Mouse (Mus musculus): ENCODE measurements around the gene B9d2. TPM values are rescaled to one million over a fixed set of nuclear protein-coding genes. Genes with fewer than 3 reads are reported as not detected.
A peak's percentile ranks its signal among the peaks of the same experiment; 100 is the strongest.

The B9d2 gene
- total RNA-seq (2021), result 1 to 10 TPM; 8.7 to 9.7 TPM
- long read RNA-seq, experiment 1, transcript B9d2-203 (4 exons, 995 nt), result major isoform, 6 of 6 reads
- long read RNA-seq, experiment 1, partial matches to known transcripts, result 0 of 6 reads
- long read RNA-seq, experiment 1, other reads (novel, unspliced or antisense), result 0 of 6 reads
- long read RNA-seq, experiment 2, transcript B9d2-203 (4 exons, 995 nt), result major isoform, 11 of 12 reads
- long read RNA-seq, experiment 2, partial matches to known transcripts, result 1 of 12 reads
- long read RNA-seq, experiment 2, other reads (novel, unspliced or antisense), result 0 of 12 reads

GRCm38 (mm10) chr7:25680514-25681258 lies at the start of gene B9d2:
Gene B9d2 (plus strand): TSS chr7:25680780.
- DNase-seq, result peak; percentile 96
- TF ChIP-seq CTCF (IDR thresholded peaks at IDR 0.05), result no peak
- intact Hi-C loops (cut with DNase I), result no loop called here
- Histone ChIP-seq H3K27ac (peak within 1 kb of the TSS; percentile 97), H3K4me3 (peak within 1 kb of the TSS; percentile 97)

DNA sequence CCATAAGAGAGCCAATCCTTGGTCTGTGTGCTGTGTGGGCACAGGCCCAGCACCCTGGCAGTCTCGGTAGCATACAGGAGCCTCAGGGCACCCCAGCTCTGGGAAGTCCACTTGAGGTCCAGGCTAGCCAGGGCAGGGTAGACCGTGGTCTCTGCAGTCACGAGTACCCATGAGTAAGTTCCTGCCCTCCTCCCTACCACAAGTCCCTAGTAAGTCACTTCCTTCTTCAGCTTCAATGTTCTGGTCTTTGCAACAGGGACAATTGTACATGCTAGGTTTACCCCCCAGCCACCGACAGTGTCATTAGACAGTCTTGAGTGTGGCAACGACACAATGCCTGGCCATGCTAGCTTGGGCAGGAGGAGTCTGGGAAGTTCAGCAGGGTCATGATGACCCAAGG lies 47.9 kb upstream of the B9d2 start:
- DNase-seq, result no peak
- no peak overlapping the region for H3K27ac ChIP-seq
- intact Hi-C loops (cut with DNase I), result no loop called here
- H3K4me3 ChIP-seq, result no peak overlapping the region
- TF ChIP-seq CTCF (IDR thresholded peaks at IDR 0.05), result no peak

- no peak for TF ChIP-seq CTCF (IDR thresholded peaks at IDR 0.05)
- intact Hi-C loops (cut with DNase I), result no loop called here
- Histone ChIP-seq H3K4me3 (no peak overlapping the region), H3K27ac (peak overlapping the region; percentile 56)
- DNase-seq, result no peak
Measured at GRCm38 (mm10) chr7:25636373-25636772, 44.2 kb upstream of the B9d2 start.

- intact Hi-C loops (cut with DNase I), result no loop called here
- Histone ChIP-seq H3K27ac (peak overlapping the region; percentile 56), H3K4me3 (no peak overlapping the region)
- no peak for DNase-seq
- no peak for TF ChIP-seq CTCF (IDR thresholded peaks at IDR 0.05)
Measured at GRCm38 (mm10) chr7:25637099-25637498, 43.5 kb upstream of the B9d2 start.

- no peak overlapping the region for H3K4me3 ChIP-seq
- DNase-seq, result no peak
- intact Hi-C loops (cut with DNase I), result no loop called here
- no peak for TF ChIP-seq CTCF (IDR thresholded peaks at IDR 0.05)
- no peak overlapping the region for H3K27ac ChIP-seq
Measured at GRCm38 (mm10) chr7:25639754-25640153, 40.8 kb upstream of the B9d2 start.

DNA sequence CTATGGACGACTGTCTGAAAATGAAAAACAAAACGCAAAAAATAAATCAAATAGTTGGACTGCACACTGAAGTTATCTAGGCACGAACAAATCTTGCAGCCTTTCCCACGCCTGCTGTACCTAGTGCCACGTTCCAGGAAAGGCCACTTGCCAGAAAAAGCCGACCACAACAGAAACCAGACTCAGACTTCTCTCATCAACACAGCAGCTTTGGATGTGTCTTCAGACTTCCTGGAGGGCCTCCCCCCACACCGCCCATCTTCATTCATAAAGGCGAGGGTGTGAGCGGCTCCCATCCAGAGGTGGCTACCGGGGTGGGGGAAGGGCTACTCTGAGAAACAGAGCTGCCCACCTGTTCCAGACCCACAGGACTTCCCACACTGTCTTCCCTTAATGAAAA lies 36.4 kb upstream of the B9d2 start:
- intact Hi-C loops (cut with DNase I), result no loop called here
- no peak for TF ChIP-seq CTCF (IDR thresholded peaks at IDR 0.05)
- H3K27ac ChIP-seq, result no peak overlapping the region
- DNase-seq, result no peak
- H3K4me3 ChIP-seq, result no peak overlapping the region

DNA sequence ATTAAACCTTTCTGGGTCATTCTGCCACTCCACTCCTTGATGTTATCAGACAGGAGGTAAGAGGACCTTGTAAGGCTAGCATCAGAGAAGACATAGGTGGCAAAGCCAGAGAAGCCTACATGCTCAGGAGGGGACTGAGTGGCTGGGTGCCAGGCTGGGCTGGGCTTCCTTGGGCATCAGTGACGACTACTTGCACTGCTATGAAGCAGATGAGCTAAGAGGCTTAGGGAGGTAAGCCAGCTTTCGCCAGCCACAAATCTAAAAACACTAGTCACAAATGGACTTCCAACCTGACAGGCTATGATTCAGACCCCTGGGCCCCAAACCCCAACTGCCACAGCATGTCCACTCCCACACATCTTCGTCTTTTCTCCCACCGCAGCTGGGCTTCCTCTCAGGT lies 35.9 kb upstream of the B9d2 start:
- TF ChIP-seq CTCF (IDR thresholded peaks at IDR 0.05), result no peak
- DNase-seq, result no peak
- intact Hi-C loops (cut with DNase I), result no loop called here

GRCm38 (mm10) chr7:25645074-25645473 lies 35.5 kb upstream of the B9d2 start:
- no peak overlapping the region for H3K4me3 ChIP-seq
- H3K27ac ChIP-seq, result no peak overlapping the region
- no peak for DNase-seq
- no peak for TF ChIP-seq CTCF (IDR thresholded peaks at IDR 0.05)
- intact Hi-C loops (cut with DNase I), result no loop called here

More for the DNA sequence above, 35.9 kb upstream of the B9d2 start:
- no peak overlapping the region for H3K4me3 ChIP-seq
- H3K27ac ChIP-seq, result no peak overlapping the region; the same call in 1 of the 2 replicates

- Histone ChIP-seq H3K4me3 (no peak overlapping the region), H3K27ac (0 out of 2 replicates have a peak overlapping the region, but pooled peaks have one; percentile 16)
- intact Hi-C loops (cut with DNase I), result no loop called here
- no peak for DNase-seq
- TF ChIP-seq CTCF (IDR thresholded peaks at IDR 0.05), result no peak
Measured at GRCm38 (mm10) chr7:25647574-25648123, 32.9 kb upstream of the B9d2 start.

DNA sequence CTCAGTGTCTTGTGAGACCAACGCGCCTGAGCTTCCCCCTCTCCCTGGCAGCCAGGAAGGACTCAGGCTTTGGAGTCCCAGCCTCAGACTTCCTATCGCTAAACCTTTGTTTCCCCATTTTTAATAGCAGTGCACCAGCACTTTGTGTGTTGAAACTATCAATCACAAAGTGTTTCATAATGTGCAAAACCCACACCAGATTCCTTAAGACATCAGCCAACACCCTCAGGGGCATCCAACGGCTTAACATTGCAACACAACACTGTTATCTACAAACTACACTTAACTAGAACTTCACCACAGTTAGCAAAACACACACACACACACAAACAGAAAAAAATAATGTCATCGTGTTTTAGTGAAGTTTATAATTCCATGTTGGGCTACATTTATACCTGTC lies 30.7 kb upstream of the B9d2 start:
- Histone ChIP-seq H3K4me3 (no peak overlapping the region), H3K27ac (no peak overlapping the region)
- no peak for DNase-seq
- TF ChIP-seq CTCF (IDR thresholded peaks at IDR 0.05), result no peak
- intact Hi-C loops (cut with DNase I), result no loop called here

GRCm38 (mm10) chr7:25651281-25651680 lies 29.3 kb upstream of the B9d2 start:
- no peak for TF ChIP-seq CTCF (IDR thresholded peaks at IDR 0.05)
- Histone ChIP-seq H3K27ac (no peak overlapping the region), H3K4me3 (no peak overlapping the region)
- intact Hi-C loops (cut with DNase I), result no loop called here
- DNase-seq, result no peak

- no peak overlapping the region for H3K27ac ChIP-seq
- no peak for TF ChIP-seq CTCF (IDR thresholded peaks at IDR 0.05)
- DNase-seq, result no peak
- intact Hi-C loops (cut with DNase I), result no loop called here
- H3K4me3 ChIP-seq, result no peak overlapping the region
Measured at GRCm38 (mm10) chr7:25652244-25652759, 28.3 kb upstream of the B9d2 start.
